Mouse (Mus musculus) heart, adult 2 months (tissue): ENCODE results near the gene Tbc1d10a. TPM values are rescaled to one million over a fixed set of nuclear protein-coding genes. Genes with fewer than 3 reads are reported as not detected.

Source experiments
- DNase-seq, 2 experiments: peaks; one replicate each; pipeline ENCODE4 v3.0.0; 2021
- H3K27ac ChIP-seq: fragments of 200-600 bp; 2 replicates; pipeline ENCODE4 v1.8.1; 2022
- H3K27me3 ChIP-seq: fragments of 200-500 bp; 2 replicates; pipeline ENCODE4 v1.6.1; 2012; ENCODE audit warnings: mild to moderate bottlenecking, low read length, inconsistent platforms, mixed read lengths; ENCODE audit not compliant: control insufficient read depth, insufficient read depth
- H3K36me3 ChIP-seq: fragments of 200-500 bp; 2 replicates; pipeline ENCODE4 v1.6.1; 2012; ENCODE audit warnings: low read length, inconsistent platforms; ENCODE audit not compliant: control insufficient read depth, insufficient read depth
- H3K4me1 ChIP-seq: fragments of 200-500 bp; 2 replicates; pipeline ENCODE4 v1.6.1; 2011; ENCODE audit warnings: low read length; ENCODE audit not compliant: control insufficient read depth, insufficient read depth
- H3K4me3 ChIP-seq: fragments of 200-600 bp; 2 replicates; pipeline ENCODE4 v1.8.1; 2022
- H3K79me2 ChIP-seq: fragments of 200-500 bp; replicated peaks from 2 replicates; pipeline ENCODE4 v1.6.1; 2012; ENCODE audit warnings: mild to moderate bottlenecking, inconsistent platforms, low read length, moderate library complexity, mixed read lengths; ENCODE audit not compliant: control insufficient read depth, insufficient read depth
- H3K9ac ChIP-seq: fragments of 200-500 bp; 2 replicates; pipeline ENCODE4 v1.6.1; 2012; ENCODE audit warnings: low read depth, mild to moderate bottlenecking, control low read depth, inconsistent platforms, low read length, mixed read lengths
- CTCF ChIP-seq: fragments of 200-600 bp; IDR thresholded peaks from 2 replicates; pipeline ENCODE4 v1.8.1; 2022; ENCODE audit warnings: antibody characterized with exemption, mild to moderate bottlenecking, moderate library complexity
- EP300 ChIP-seq: fragments of 200-500 bp; IDR thresholded peaks from 2 replicates; pipeline ENCODE4 v1.6.1; 2011; ENCODE audit warnings: low read depth, low read length, control low read depth; ENCODE audit not compliant: insufficient read depth
- POLR2A ChIP-seq: fragments of 200-500 bp; IDR thresholded peaks from 2 replicates; pipeline ENCODE4 v1.6.1; 2011; ENCODE audit warnings: mild to moderate bottlenecking, low read depth, low read length, control low read depth; ENCODE audit not compliant: insufficient read depth
- WGBS: fragments of 180-500 bp; shearing (Covaris S2); methylation state at CpG from one replicate; pipeline ENCODE4 v1.1.7; 2018; 5-methylcytosine and 5-hydroxymethylcytosine counted together
- intact Hi-C: fragments of 180-260 bp; cut with DNase I; formaldehyde crosslinking; loops from one replicate; pipeline ENCODE4 v1.15.1; 2025
- polyA plus RNA-seq: library from polyadenylated mRNA; depleted of rRNA; stranded (reverse); fragments of >200 nt; gene quantifications from 2 replicates; pipeline ENCODE4 v1.2.3, GENCODE M21; 2012
- total RNA-seq, 2 experiments: library from RNA; stranded (reverse); gene quantifications; 2 replicates each; pipeline ENCODE4 v1.2.3; 2021

Gene Tbc1d10a
- total and polyA plus RNA-seq, 3 experiments: 10.1 to 17.3 (median 10.7) TPM

- Histone ChIP-seq H3K79me2 (no peaks in the 10 kb centered on the region), H3K27me3 (no peaks in the 10 kb centered on the region), H3K4me1 (peaks cover 4% of the 10 kb centered on the region), H3K27ac (no peak overlapping the region), H3K9ac (no peak overlapping the region), H3K4me3 (no peak overlapping the region), H3K36me3 (no peaks in the 10 kb centered on the region; the same call in 1 of the 2 replicates)
- TF ChIP-seq EP300: no peak
- no peak for TF ChIP-seq CTCF
- no peak for TF ChIP-seq POLR2A
- 71% methylated on average over 6 of the region's 6 CpGs for WGBS
- DNase-seq: no peak
- intact Hi-C loops: no loop called here
These were observed 40.2 kb upstream of the Tbc1d10a start for GRCm38 (mm10) chr11:4146381-4146780.

- peaks cover 4% of the 10 kb centered on the region for H3K4me1 ChIP-seq
- no peak for DNase-seq
- no peaks in the 10 kb centered on the region for H3K27me3 ChIP-seq
- no peak overlapping the region for H3K9ac ChIP-seq
- intact Hi-C loops: no loop called here
- H3K36me3 ChIP-seq: no peaks in the 10 kb centered on the region; the same call in 1 of the 2 replicates
- no peak overlapping the region for H3K27ac ChIP-seq
- 78% methylated on average over 10 of the region's 10 CpGs for WGBS
- H3K4me3 ChIP-seq: no peak overlapping the region
- TF ChIP-seq EP300 (no peak), CTCF (no peak), POLR2A (no peak)
- no peaks in the 10 kb centered on the region for H3K79me2 ChIP-seq
These were observed 39.5 kb upstream of the Tbc1d10a start for GRCm38 (mm10) chr11:4147098-4147497.

GRCm38 (mm10) chr11:4148120-4148519 lies 38.5 kb upstream of the Tbc1d10a start:
- DNase-seq: peak; percentile 47 to 50
- 63% methylated on average over 5 of the region's 5 CpGs for WGBS
- Histone ChIP-seq H3K27ac (peak overlapping the region; percentile 58), H3K36me3 (no peaks in the 10 kb centered on the region), H3K4me1 (peaks cover 4% of the 10 kb centered on the region), H3K79me2 (no peaks in the 10 kb centered on the region), H3K27me3 (no peaks in the 10 kb centered on the region), H3K9ac (no peak overlapping the region), H3K4me3 (no peak overlapping the region)
- intact Hi-C loops: no loop called here
- TF ChIP-seq CTCF (no peak), POLR2A (0 out of 2 replicates have a peak, but pooled peaks have one; percentile 37), EP300 (peak; percentile 46; the same call in 1 of the 2 replicates)

- no peaks in the 10 kb centered on the region for H3K27me3 ChIP-seq
- intact Hi-C loops: no loop called here
- no peaks in the 10 kb centered on the region for H3K36me3 ChIP-seq
- WGBS: 81% methylated on average over 9 of the region's 9 CpGs
- H3K9ac ChIP-seq: no peak overlapping the region
- TF ChIP-seq CTCF (no peak), EP300 (no peak), POLR2A (no peak)
- peaks cover 4% of the 10 kb centered on the region for H3K4me1 ChIP-seq
- H3K4me3 ChIP-seq: no peak overlapping the region
- H3K79me2 ChIP-seq: no peaks in the 10 kb centered on the region
- no peak for DNase-seq
- H3K27ac ChIP-seq: peak overlapping the region; percentile 58
These were observed 37.9 kb upstream of the Tbc1d10a start for GRCm38 (mm10) chr11:4148536-4149156.

- 93% methylated on average over 6 of the region's 6 CpGs for WGBS
- intact Hi-C loops: no loop called here
- H3K9ac ChIP-seq: no peak overlapping the region
These were observed 36.7 kb upstream of the Tbc1d10a start for GRCm38 (mm10) chr11:4149886-4150285.

GRCm38 (mm10) chr11:4153694-4154093 lies 32.9 kb upstream of the Tbc1d10a start:
- no peaks in the 10 kb centered on the region for H3K79me2 ChIP-seq
- H3K36me3 ChIP-seq: no peaks in the 10 kb centered on the region
- no peak overlapping the region for H3K27ac ChIP-seq
- TF ChIP-seq POLR2A (no peak), EP300 (no peak), CTCF (no peak)
- 80% methylated on average over 7 of the region's 7 CpGs for WGBS
- no peak overlapping the region for H3K9ac ChIP-seq
- H3K4me3 ChIP-seq: no peak overlapping the region
- intact Hi-C loops: no loop called here
- H3K4me1 ChIP-seq: no peaks in the 10 kb centered on the region
- no peaks in the 10 kb centered on the region for H3K27me3 ChIP-seq
- DNase-seq: no peak

More at GRCm38 (mm10) chr11:4149886-4150285, 36.7 kb upstream of the Tbc1d10a start:
- Histone ChIP-seq H3K79me2 (no peaks in the 10 kb centered on the region), H3K27ac (no peak overlapping the region), H3K4me3 (no peak overlapping the region), H3K27me3 (no peaks in the 10 kb centered on the region), H3K4me1 (peaks cover 4% of the 10 kb centered on the region), H3K36me3 (no peaks in the 10 kb centered on the region)
- no peak for DNase-seq
- no peak for TF ChIP-seq EP300
- no peak for TF ChIP-seq POLR2A
- no peak for TF ChIP-seq CTCF
